Mouse (Mus musculus) thymus, postnatal 25 days (tissue): ENCODE data around the gene Cwc25.
A peak's percentile ranks its signal among the peaks of the same experiment; 100 is the strongest.
"Not testable (repeated sequence)": the region's sequence is repeated elsewhere in the genome, so short reads cannot be mapped to it uniquely, and the experiment has no call there.

ENCODE experiments used
- DNase-seq: peaks from one replicate; pipeline ENCODE4 v3.0.0; 2022

Gene Cwc25

GRCm38 (mm10) chr11:97800691-97801408 is 34.5 kb upstream of the Cwc25 start:
- DNase-seq = peak; percentile 52

GRCm38 (mm10) chr11:97799994-97800690 is 33.8 kb upstream of the Cwc25 start:
- peak; percentile 86 for DNase-seq

DNA sequence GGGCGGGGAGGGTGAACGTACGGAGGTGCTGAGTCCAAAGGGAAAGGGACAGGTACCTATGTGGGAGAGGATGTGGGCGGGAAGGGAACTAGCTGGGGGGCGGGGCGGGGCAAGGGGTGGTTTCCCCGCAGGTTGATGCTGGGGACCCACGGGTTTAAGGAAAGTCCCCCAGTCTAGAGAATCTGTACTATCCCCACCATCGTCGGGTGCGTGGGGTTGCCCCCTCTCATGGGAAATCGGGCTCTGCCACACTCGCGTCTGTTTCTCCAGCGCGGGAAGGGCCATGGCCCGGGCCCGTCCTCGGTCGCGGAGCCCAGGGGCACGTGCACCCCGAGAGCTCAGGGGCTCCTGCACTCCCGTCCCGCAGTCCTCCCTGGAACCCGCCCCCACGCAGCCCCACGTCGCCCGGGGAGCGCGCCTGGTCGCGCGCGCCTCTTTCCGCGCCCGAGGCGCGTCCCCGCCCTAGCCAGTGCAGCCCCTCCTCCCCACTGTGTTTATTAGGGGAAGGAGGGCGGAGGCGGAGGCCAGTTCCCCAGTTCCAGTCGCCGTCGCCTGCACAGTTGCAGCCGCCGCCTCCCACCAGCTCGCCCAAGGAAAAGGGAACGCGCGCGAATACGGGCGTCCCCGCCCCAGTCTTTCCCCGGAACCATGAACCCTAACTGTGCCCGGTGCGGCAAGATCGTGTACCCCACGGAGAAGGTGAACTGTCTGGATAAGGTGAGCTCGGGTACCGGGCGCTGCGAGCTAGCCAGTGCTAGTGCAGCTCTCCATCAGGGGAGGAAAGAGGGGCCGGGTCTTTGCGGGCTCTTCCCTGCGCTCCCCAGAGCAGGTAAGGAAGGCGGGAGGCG is 33.0 kb upstream of the Cwc25 start:
- peak; percentile 88 for DNase-seq

DNA sequence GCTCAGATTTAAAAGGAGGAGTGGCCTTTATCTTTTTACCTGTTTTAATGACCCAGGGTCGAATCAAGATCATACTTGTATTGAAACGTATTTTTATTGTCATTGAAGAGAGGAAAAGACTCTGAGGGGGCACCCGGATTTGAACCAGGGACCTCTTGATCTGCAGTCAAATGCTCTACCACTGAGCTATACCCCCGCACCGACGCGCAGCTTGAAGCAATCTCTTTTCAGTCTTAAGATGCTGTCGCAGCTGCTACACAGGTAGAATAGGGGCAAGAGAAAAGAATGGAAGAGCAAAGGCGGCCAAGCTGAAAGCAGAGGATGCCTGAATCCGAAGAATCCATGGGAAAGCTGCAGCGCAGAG is 32.4 kb upstream of the Cwc25 start, which contains the start of gene Lasp1:
Lasp1 (plus strand) TSS at position 219 of the 364 bp plus-strand sequence.
- peak; percentile 93 for DNase-seq

DNA sequence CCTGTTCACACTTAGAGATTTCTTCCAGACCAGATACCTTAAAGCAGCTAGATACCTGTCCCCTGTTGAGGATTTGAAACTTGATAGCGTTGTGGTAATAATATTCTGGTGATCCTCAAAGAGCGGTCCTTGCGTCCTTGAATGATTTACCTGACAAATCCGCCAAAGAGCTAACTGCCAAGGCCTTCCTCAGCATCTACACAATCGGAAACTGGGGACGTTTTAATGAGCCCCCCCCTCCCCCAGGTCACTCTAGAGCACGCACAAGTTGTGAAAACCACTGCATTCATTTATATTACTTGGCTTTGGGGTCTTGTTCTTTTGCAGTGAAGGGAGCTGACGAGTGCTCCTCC is 31.7 kb upstream of the Cwc25 start:
- DNase-seq = no peak

DNA sequence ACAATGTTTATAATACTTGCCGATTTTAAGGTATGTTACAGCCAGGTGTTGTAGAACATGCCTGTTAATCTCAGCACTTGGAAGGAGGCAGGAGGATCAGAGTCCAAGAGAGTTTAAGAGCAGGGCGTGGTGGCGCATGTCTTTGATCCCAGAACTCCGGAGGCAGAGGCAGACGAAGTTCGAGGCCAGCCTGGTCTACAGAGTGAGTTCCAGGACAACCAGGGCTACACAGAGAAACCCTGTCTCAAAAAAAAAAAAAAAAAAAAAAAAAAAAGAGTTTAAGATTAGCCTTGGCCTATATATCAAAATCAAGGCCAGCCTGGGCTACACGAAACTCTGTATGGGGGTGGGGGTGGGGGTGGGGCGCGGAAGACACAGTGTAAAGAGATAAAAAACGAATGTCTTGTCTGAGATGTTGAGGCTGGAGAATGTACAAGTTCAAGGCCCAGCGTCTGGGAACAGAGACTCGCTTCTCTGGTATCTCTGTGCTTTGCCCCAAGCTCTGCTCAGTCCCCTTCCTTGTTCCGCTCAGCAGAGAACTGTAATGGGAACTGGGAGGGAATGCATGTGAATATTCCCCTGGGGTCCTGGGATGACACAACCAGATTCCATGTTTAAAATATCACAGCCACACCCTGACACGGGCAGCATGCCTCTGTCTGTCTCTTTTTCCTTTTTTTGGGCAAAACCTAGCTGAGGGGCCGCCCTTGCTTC is 31.2 kb upstream of the Cwc25 start:
- DNase-seq = no peak

DNA sequence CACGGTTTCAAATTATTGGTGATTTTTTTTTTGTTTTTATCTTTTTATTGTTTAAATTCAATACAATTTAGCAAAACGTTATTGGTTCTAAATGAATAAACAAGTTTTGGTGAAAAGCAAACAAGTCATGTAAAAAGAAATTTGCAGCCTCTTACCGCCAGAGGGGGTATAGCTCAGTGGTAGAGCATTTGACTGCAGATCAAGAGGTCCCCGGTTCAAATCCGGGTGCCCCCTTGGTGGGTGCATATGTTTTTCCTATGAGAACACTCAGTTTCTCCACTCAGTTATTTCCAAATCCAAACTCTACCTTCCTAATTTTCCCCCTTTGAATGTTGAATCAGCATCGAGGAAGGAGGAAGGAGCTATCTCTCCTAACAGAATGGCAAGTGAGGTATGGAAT is 30.6 kb upstream of the Cwc25 start:
- DNase-seq = peak; percentile 81

- peak; percentile 38 for DNase-seq
Measured at GRCm38 (mm10) chr11:97793165-97793564, 26.8 kb upstream of the Cwc25 start.

DNA sequence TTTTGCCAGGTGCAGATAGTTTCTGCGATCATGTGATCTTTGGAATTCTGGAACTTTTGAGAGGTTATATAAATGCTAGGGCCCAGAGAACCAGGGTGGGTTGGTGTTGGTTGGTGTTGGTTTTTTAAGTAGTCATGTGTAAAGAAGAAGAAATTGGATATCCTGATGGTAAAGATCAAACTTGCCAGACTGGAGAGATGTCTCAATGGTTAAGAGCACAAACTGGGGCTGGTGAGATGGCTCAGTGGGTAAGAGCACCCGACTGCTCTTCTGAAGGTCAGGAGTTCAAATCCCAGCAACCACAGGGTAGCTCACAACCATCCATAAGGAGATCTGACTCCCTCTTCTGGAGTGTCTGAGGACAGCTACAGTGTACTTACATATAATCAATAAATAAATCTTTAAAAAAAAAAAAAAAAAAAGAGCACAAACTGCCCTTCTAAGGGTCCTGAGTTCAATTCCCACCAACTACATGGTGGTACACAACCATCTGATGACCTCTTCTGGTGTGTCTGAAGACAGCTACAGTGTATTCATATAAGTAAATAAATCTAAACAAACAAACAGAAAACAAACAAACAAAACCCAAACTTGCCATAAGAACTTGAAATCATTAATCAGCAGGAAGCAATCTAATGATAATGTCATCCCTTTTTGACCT is 24.6 kb upstream of the Cwc25 start:
- DNase-seq = not testable (repeated sequence)

- no peak for DNase-seq
Measured at GRCm38 (mm10) chr11:97789727-97790126, 23.4 kb upstream of the Cwc25 start.

DNA sequence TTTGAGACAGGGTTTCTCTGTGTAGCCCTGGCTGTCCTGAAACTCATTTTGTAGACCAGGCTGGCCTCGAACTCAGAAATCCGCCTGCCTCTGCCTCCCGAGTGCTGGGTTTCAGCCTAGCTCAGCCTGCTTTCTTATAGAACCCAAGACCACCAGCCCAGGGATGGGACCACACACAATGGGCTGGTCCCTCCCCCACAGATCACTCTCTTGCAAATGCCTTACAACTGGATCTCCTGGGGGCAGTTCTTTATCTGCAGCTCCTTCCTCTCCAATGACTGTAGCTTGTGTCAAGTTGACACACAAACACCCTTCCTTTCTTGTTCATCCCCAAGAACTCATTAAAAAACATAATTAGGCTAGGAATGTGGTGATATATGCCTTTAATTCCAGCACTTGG is 21.6 kb upstream of the Cwc25 start:
- no peak for DNase-seq

DNA sequence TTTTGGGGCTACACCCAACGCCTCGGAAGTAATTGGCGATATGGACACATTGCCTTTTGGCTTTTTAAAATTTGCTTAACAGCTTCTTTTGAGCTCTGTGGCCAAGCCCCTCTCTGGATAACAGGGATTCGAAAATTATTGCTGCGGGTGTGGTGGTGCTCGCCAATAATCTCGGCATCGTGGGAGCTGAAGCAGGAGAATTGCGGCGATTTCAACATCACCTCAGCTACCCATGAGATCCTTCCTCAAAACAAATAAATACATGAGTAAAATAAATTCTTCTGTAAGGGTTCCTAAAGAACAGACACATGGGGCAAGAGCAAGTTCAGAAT is 16.2 kb upstream of the Cwc25 start:
- DNase-seq = no peak

- peak; percentile 99 for DNase-seq
Measured at GRCm38 (mm10) chr11:97781832-97782563, 15.6 kb upstream of the Cwc25 start, which contains the start of gene Rpl23. Gene Rpl23, minus strand, starts transcription at chr11:97782437.

GRCm38 (mm10) chr11:97781478-97781831 is 15.1 kb upstream of the Cwc25 start:
- DNase-seq = no peak

- DNase-seq = no peak
Measured at GRCm38 (mm10) chr11:97779968-97780701, 13.8 kb upstream of the Cwc25 start.

GRCm38 (mm10) chr11:97778918-97779317 is 12.6 kb upstream of the Cwc25 start:
- DNase-seq = no peak

GRCm38 (mm10) chr11:97777129-97777529 is 10.8 kb upstream of the Cwc25 start:
- DNase-seq = no peak

GRCm38 (mm10) chr11:97776497-97777128 is 10.3 kb upstream of the Cwc25 start:
- no peak for DNase-seq

GRCm38 (mm10) chr11:97775808-97776496 is 9.6 kb upstream of the Cwc25 start, which contains the start of gene 1700001P01Rik:
Gene 1700001P01Rik, minus strand, starts transcription at chr11:97775918.
- no peak for DNase-seq

GRCm38 (mm10) chr11:97775186-97775585 is 8.8 kb upstream of the Cwc25 start:
- no peak for DNase-seq
